Mouse (Mus musculus): ENCODE measurements around the gene Psors1c2. TPM values are rescaled to one million over a fixed set of nuclear protein-coding genes. Genes with fewer than 3 reads are reported as not detected.

Gene Psors1c2
- 8.3 and 21.8 TPM in 2 replicates for polyA plus RNA-seq (2012; rRNA removed)

DNA sequence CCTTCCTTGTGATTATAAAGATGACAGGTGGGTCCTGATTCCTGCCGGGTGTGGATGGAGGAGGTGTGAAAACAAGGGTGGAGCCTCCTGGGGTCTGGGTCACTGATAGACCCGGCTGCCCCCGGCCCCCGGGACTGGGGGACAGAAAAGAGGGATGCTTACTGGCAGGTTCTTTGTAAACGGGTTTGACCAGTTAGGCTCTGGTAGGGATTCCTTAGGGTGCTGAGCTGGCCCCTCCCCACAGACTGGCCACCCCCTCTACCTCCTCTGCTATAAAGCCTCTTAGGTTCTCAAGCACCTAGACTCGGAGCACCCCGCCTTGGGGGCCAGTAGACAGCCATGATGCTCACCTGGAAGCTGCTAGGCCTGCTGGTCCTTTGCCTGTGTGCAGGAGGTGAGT, at the start of gene Psors1c2:
Psors1c2 (plus strand) TSS at position 301 of the 400 bp plus-strand sequence.

DNA sequence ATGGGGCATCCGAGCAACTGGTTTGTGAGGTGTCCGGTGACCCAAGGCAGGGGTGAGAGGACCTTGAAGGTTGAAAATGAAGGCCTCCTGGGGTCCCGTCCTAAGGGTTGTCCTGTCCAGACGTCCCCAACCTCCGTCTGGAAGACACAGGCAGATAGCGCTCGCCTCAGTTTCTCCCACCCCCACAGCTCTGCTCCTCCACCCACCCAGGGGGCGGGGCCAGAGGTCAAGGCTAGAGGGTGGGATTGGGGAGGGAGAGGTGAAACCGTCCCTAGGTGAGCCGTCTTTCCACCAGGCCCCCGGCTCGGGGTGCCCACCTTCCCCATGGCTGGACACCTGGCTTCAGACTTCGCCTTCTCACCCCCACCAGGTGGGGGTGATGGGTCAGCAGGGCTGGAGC, 27.2 kb upstream of the Psors1c2 start, which contains the start of gene Pou5f1:
Pou5f1 (plus strand) TSS at position 243 of the 400 bp plus-strand sequence.

GRCm38 (mm10) chr17:35516652-35517500, 16.1 kb upstream of the Psors1c2 start, which contains the start of the genes Tcf19 and Cchcr1:
Gene Tcf19 (minus strand): TSS chr17:35516824.
Gene Cchcr1 (plus strand): TSS chr17:35517100.

GRCm38 (mm10) chr17:35551881-35552414, 18.9 kb downstream of the Psors1c2 start, which contains the start of gene Cdsn:
Gene Cdsn (plus strand): TSS chr17:35552128.

DNA sequence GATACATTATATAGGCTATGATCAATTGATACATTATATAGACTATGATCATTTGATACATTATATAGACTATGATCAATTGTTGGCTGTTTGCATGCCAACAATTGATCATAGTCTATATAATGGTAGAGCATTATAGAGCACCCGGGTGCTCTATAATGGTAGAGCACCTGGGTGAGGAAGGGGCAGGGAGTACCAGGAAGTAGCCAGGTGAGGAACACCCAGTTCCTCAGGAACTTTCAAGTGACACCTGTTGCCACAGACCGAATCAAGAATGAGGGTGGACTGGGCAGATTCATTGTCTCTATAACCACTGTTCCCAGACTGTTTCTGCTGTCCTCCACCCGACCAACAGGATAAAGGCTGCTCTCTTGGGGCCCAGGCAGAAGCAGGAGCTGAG, 34.1 kb downstream of the Psors1c2 start, which contains the start of gene 2300002M23Rik:
2300002M23Rik (plus strand) TSS at position 301 of the 400 bp plus-strand sequence.

Other genes with a start within 250 kb of the Psors1c2 start
- 0.04 TPM in 1 of 2 replicates, not detected in the other for gene H2-Q1, start 212.8 kb upstream of the Psors1c2 start, polyA plus RNA-seq (2012; rRNA removed)
- gene H2-Q2, start 191.0 kb upstream of the Psors1c2 start, polyA plus RNA-seq (2012; rRNA removed) = 0.18 and 0.54 TPM in 2 replicates
- 29.8 and 31.3 TPM in 2 replicates for gene H2-Q4, start 153.6 kb upstream of the Psors1c2 start, polyA plus RNA-seq (2012; rRNA removed)
- 5.2 and 5.8 TPM in 2 replicates for gene H2-Q6, start 108.4 kb upstream of the Psors1c2 start, polyA plus RNA-seq (2012; rRNA removed)
- gene H2-Q7, start 94.0 kb upstream of the Psors1c2 start, polyA plus RNA-seq (2012; rRNA removed) = 12.4 and 12.6 TPM in 2 replicates
- gene H2-Q10, start 63.1 kb upstream of the Psors1c2 start, polyA plus RNA-seq (2012; rRNA removed) = 1.8 and 5.2 TPM in 2 replicates
- 0.09 TPM in 1 of 2 replicates, not detected in the other for gene Pou5f1, start 27.2 kb upstream of the Psors1c2 start, polyA plus RNA-seq (2012; rRNA removed)
- 9.1 and 9.6 TPM in 2 replicates for gene Tcf19, start 16.4 kb upstream of the Psors1c2 start, polyA plus RNA-seq (2012; rRNA removed)
- 2.4 and 2.7 TPM in 2 replicates for gene Cchcr1, start 16.1 kb upstream of the Psors1c2 start, polyA plus RNA-seq (2012; rRNA removed)
- gene Cdsn, start 18.9 kb downstream of the Psors1c2 start, polyA plus RNA-seq (2012; rRNA removed) = 28.3 and 67.5 TPM in 2 replicates
- gene 2300002M23Rik, start 34.2 kb downstream of the Psors1c2 start, polyA plus RNA-seq (2012; rRNA removed) = 3.6 and 3.7 TPM in 2 replicates
- 5.6 and 7.7 TPM in 2 replicates for gene Sfta2, start 68.3 kb downstream of the Psors1c2 start, polyA plus RNA-seq (2012; rRNA removed)
- 0.09 and 0.10 TPM in 2 replicates for gene Gm9573, start 93.4 kb downstream of the Psors1c2 start, polyA plus RNA-seq (2012; rRNA removed)
- 579 and 593 TPM in 2 replicates for gene Mucl3, start 110.5 kb downstream of the Psors1c2 start, polyA plus RNA-seq (2012; rRNA removed)
- gene Vars2, start 134.4 kb downstream of the Psors1c2 start, polyA plus RNA-seq (2012; rRNA removed) = 68.1 and 72.0 TPM in 2 replicates
- 10.7 and 12.3 TPM in 2 replicates for gene Gtf2h4, start 140.5 kb downstream of the Psors1c2 start, polyA plus RNA-seq (2012; rRNA removed)
- gene Ddr1, start 171.4 kb downstream of the Psors1c2 start, polyA plus RNA-seq (2012; rRNA removed) = 58.9 and 65.6 TPM in 2 replicates